Mouse (Mus musculus) embryonic fibroblast, embryonic 13.5 days (primary cell): ENCODE data around the gene Gfm2. TPM values are rescaled to one million over a fixed set of nuclear protein-coding genes. Genes with fewer than 3 reads are reported as not detected.

Source experiments
- H3K27ac ChIP-seq: 2 replicates; pipeline ENCODE4 v1.5.1; 2012; ENCODE audit warnings: low read length, control low read depth, inconsistent platforms; ENCODE audit not compliant: insufficient read depth
- H3K4me1 ChIP-seq: 2 replicates; pipeline ENCODE4 v1.6.1; 2011; ENCODE audit warnings: low read length; ENCODE audit not compliant: control insufficient read depth, insufficient read depth
- H3K4me3 ChIP-seq: 2 replicates; pipeline ENCODE4 v1.5.1; 2011; ENCODE audit warnings: mild to moderate bottlenecking, control low read depth, low read length; ENCODE audit not compliant: insufficient read depth
- CTCF ChIP-seq: IDR thresholded peaks from 2 replicates; pipeline ENCODE4 v1.5.1; 2011; ENCODE audit warnings: mild to moderate bottlenecking, control low read depth, low read length, moderate library complexity, borderline replicate concordance; ENCODE audit not compliant: insufficient read depth
- POLR2A ChIP-seq: IDR thresholded peaks from 2 replicates; pipeline ENCODE4 v1.6.1; 2011; ENCODE audit warnings: low read depth, mild to moderate bottlenecking, control low read depth, low read length, moderate library complexity
- polyA plus RNA-seq: library from polyadenylated mRNA; stranded (reverse); fragments of >200 nt; gene quantifications from 2 replicates; pipeline ENCODE4 v1.2.4, GENCODE M21; 2011; ENCODE audit warnings: low read depth; ENCODE audit not compliant: missing spikeins, insufficient read length

Gene Gfm2
- polyA plus RNA-seq, 1 experiment: 23.9 TPM

DNA sequence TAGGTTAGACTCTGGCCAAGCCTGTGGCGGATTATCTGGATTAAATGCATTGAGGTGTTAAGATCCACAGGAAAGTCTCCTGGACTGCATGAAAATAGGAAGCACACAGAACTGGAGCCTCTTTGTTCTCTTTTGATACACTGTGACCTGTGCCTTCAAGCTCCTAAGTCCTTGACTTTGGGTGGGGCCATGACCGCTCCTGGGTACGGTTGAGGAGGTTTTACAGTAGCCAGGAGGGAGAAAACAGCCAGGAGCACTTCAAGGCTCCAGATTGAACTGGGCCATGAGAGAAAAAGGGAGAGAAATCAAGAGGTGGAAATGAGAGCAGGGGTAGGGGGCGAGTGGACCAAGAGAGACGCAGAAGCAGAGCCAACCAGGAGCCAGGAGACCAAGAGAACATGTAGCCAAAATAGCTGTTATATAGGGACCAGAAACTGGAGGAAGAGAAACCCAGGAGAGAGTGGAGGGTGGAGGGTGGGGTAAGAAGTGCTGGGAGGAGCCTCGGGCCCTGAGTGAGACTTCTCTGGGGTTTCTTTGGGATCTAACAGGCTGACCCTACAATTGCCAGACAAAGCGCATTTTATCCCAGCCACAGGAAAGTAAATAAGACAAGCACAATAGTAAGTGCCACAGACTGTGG lies 69.9 kb downstream of the Gfm2 start:
- Histone ChIP-seq H3K4me3 (no peak overlapping the region), H3K27ac (no peak overlapping the region), H3K4me1 (no peaks in the 10 kb centered on the region)
- TF ChIP-seq POLR2A (no peak), CTCF (no peak)

- TF ChIP-seq POLR2A: no peak
- TF ChIP-seq CTCF: no peak
- H3K4me3 ChIP-seq: no peak overlapping the region
- no peaks in the 10 kb centered on the region for H3K4me1 ChIP-seq
- no peak overlapping the region for H3K27ac ChIP-seq
Observed at GRCm38 (mm10) chr13:97208112-97208478, 70.4 kb downstream of the Gfm2 start.

DNA sequence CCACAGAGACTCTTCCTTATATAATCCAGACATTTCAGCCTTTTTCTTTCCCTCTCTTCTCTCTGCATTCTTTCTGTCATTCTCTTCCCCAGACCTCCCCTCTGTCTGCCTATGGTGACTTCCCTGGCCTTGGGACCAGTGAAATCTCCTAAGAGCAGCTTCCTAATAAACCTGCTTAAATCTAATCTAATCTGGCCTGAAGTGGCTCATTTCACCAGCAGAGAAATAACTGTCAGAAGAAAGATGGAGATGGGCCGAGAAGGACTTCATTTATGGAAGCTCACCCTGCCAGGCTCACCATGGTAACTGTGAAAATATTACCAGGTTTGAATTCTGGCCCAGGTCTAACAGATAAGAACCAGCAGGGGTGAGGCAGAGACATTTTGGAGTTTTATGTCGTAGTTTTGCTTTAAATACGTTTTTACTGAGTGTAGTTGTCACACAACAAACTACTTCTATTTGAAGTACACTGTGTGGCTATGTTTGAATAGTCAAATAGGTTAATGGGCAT lies 70.8 kb downstream of the Gfm2 start:
- TF ChIP-seq CTCF: no peak
- TF ChIP-seq POLR2A: no peak
- Histone ChIP-seq H3K4me1 (no peaks in the 10 kb centered on the region), H3K27ac (no peak overlapping the region), H3K4me3 (no peak overlapping the region)

DNA sequence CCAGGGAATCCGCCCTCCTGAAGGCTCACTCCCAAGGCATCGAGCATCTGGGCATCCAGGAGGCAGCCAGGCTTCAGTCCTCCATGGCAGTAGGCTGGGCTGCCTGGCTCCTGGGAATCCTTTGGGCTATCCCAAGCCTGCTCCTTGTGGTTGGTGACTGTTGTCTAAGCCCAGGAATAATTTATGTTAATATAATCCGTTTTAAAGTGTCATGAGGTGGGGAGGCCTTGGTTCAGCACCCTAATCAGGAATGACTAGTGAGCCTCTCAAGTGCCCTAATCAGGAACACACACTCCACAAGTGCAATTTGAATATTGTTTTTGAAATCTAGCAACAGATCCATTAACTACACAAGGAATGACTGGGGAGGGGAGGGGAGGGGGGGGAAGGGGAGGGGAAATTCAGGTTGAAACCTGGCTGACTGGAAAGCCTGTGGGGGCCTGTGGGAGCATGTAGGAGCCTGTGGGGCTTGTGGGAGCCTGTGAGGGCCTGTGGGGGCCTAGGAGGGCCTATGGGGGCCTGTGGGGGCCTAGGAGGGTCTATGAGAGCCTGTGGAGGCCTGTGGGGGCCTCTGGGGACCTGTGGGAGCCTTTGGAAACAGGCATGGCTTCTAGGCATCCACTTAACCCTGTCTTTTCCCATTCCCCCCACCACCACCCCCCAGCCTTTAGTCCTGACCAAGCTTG lies 77.0 kb downstream of the Gfm2 start:
- H3K27ac ChIP-seq: no peak overlapping the region
- H3K4me3 ChIP-seq: no peak overlapping the region
- H3K4me1 ChIP-seq: no peaks in the 10 kb centered on the region
- no peak for TF ChIP-seq CTCF
- TF ChIP-seq POLR2A: no peak

DNA sequence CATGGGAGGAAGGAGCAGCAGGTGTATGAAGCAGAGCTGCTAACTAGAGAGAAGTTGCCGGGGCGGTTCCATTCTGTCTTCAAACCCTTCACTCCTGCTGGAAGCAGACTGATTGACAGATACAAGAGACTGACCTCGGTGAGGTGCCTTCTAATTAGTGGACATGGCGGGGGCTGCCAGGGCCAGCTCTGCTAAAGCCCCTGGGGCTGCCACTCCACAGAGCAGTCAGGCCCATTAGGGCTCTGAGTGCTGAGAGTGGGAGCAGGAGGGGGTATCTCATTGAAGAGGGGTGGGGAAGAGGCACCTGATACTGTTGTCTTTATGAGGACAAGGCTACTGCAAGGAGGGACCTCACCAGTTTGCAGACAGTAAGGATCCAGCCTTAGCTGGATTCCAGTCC lies 77.8 kb downstream of the Gfm2 start:
- Histone ChIP-seq H3K4me3 (no peak overlapping the region), H3K27ac (no peak overlapping the region), H3K4me1 (no peaks in the 10 kb centered on the region)
- TF ChIP-seq CTCF (no peak), POLR2A (no peak)

DNA sequence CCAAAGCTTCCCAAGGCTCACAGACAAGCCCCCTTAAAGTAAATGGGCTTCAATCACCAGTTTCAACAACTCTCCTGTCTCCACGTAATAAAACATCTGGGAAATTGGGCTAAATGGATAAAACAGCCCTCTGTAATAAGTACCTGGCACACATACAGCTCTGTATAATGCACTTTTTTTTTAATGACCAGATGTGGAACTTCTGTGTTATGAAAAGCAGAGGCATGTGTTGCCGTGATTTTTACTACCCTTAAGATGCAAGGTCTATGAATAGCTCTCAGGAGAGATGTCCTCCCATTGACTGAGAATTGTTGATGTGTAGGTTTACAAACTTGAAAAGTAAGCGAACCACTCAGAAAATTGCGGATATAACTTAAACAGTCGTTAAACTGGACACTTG lies 78.5 kb downstream of the Gfm2 start:
- TF ChIP-seq POLR2A: no peak
- H3K4me1 ChIP-seq: no peaks in the 10 kb centered on the region
- H3K4me3 ChIP-seq: no peak overlapping the region
- no peak overlapping the region for H3K27ac ChIP-seq

GRCm38 (mm10) chr13:97220022-97220421 lies 82.3 kb downstream of the Gfm2 start:
- Histone ChIP-seq H3K4me1 (no peaks in the 10 kb centered on the region), H3K4me3 (no peak overlapping the region), H3K27ac (no peak overlapping the region)
- no peak for TF ChIP-seq CTCF
- TF ChIP-seq POLR2A: no peak

GRCm38 (mm10) chr13:97223856-97224255 lies 86.1 kb downstream of the Gfm2 start:
- no peak for TF ChIP-seq CTCF
- no peak for TF ChIP-seq POLR2A
- Histone ChIP-seq H3K4me3 (no peak overlapping the region), H3K4me1 (no peaks in the 10 kb centered on the region), H3K27ac (no peak overlapping the region)

GRCm38 (mm10) chr13:97224341-97224982 lies 86.7 kb downstream of the Gfm2 start:
- Histone ChIP-seq H3K4me1 (no peaks in the 10 kb centered on the region), H3K4me3 (no peak overlapping the region), H3K27ac (no peak overlapping the region)
- no peak for TF ChIP-seq POLR2A
- TF ChIP-seq CTCF: no peak

- Histone ChIP-seq H3K4me3 (no peak overlapping the region), H3K4me1 (no peaks in the 10 kb centered on the region), H3K27ac (no peak overlapping the region)
- TF ChIP-seq CTCF: no peak
- TF ChIP-seq POLR2A: no peak
Observed at GRCm38 (mm10) chr13:97225130-97225529, 87.4 kb downstream of the Gfm2 start.
